Mouse (Mus musculus): ENCODE data around the gene Rad9a. TPM values are rescaled to one million over a fixed set of nuclear protein-coding genes. Genes with fewer than 3 reads are reported as not detected.
A peak's percentile ranks its signal among the peaks of the same experiment; 100 is the strongest.

Rad9a gene
- polyA plus RNA-seq, 1 experiment, result 31.9 TPM

DNA sequence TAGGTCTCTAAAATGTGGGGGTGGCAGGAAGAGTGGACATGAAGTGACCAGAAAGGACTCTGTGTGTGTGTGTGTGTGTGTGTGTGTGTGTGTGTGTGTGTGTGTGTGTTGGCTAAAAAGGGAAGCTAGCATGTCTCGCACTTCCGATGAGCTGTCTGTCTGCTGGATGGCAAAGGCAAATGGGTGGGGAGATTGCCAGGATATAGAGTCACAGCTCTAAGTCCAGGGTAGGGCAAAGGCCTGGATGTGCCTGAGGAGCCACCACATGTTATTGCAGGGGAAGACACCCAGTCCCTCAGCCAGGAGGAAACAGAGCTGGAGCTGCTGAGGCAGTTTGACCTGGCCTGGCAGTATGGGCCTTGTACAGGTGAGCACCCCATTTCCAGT is 30.7 kb upstream of the Rad9a start:
- Histone ChIP-seq H3K27ac (ENCODE audit: insufficient read depth, low read length) (peak overlapping the region; percentile 97), H3K27me3 (ENCODE audit: control insufficient read depth, insufficient read depth, low read length) (no peaks in the 10 kb centered on the region), H3K4me1 (ENCODE audit: control insufficient read depth, insufficient read depth, low read length) (no peaks in the 10 kb centered on the region), H3K4me3 (replicated peaks; ENCODE audit: insufficient read depth, low read depth, low read length) (peak overlapping the region; percentile 90)
- peak in 1 of 2 experiments; percentile 77 for DNase-seq
- 0% methylated on average over 2 of the region's 2 CpGs for WGBS
- TF ChIP-seq POLR2A (IDR thresholded peaks at IDR 0.05; ENCODE audit: borderline replicate concordance, insufficient read depth, low read length) (no peak), CTCF (IDR thresholded peaks at IDR 0.05; ENCODE audit: borderline replicate concordance, insufficient read depth, low read depth, low read length) (no peak)

DNA sequence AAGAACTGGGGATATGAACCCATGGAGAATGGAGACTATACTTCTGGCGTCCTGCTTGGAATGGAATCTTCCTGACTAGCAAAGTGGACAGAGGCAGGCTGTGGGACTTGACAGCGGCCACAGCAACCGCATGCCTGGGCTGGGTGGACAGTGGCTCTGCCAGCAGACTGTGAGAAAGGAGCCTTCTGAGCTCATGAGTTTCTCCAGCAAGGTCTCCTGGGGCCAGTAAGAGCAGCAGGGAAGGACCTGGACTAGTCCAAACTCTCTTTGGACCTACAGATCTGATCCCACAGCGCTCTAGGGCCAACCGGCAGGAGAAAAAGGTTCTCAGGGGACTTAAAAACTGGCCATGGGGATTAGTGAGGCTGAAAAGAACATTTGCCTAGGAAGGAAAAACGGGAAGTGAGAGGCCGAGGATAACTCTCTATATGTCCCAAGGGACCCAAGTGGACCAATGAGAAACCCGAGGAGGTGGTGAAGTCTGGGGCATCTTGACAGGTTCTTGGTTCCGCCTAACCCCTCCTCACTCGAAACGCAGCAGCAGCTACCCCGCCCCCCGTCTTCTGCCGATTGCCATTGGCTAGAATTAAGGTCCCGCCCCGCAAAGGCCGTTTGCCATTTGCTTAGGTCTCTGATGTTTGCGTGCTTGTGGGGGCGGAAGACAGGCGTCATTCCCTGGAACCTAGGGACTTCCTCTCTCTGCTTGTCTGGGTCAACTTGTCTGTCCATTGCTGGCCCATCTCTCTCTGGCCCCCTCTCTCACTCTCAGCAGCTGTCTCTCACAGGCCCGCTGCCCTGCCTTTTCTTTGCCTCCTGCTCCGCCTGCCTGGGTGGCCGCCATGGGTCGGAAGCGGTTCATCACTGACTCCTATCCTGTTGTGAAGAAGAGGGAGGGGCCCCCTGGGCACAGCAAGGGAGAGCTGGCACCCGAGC is 30.1 kb upstream of the Rad9a start, which contains the start of gene Pold4:
Gene Pold4, plus strand, starts transcription at position 647 of the 933 bp plus-strand sequence.
- Histone ChIP-seq H3K27me3 (ENCODE audit: control insufficient read depth, insufficient read depth, low read length) (no peaks in the 10 kb centered on the region), H3K4me3 (replicated peaks; ENCODE audit: insufficient read depth, low read depth, low read length) (peak within 1 kb of the TSS; percentile 90), H3K27ac (ENCODE audit: insufficient read depth, low read length) (peak within 1 kb of the TSS; percentile 97), H3K4me1 (ENCODE audit: control insufficient read depth, insufficient read depth, low read length) (no peaks in the 10 kb centered on the region)
- TF ChIP-seq POLR2A (IDR thresholded peaks at IDR 0.05; ENCODE audit: borderline replicate concordance, insufficient read depth, low read length) (peak; percentile 92; the same call in 1 of the 2 replicates), CTCF (IDR thresholded peaks at IDR 0.05; ENCODE audit: borderline replicate concordance, insufficient read depth, low read depth, low read length) (no peak)
- DNase-seq, result peak; percentile 98 to 99
- WGBS, result 2% methylated on average over 25 of the region's 26 CpGs

DNA sequence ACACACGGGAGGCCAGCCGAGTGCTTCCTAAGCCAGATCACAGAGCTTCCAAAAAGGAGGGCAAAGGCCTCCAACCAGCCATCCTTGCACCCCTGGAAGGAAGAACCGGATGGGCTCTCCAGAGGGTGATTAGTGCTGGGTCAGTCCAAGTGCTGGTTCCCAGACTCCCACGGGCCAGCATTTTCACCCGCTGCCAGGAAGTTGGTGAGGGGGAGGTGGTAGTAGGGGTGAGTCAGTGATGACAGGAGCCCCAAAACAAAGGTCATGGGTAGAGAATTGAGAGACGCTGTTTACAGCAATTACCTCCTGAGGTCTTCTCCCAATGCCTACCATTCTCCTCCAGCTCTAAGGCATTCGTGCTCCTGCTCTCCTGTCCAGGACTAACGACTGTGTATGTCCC is 29.0 kb upstream of the Rad9a start:
- no peak overlapping the region for H3K27ac ChIP-seq (ENCODE audit: insufficient read depth, low read length)
- TF ChIP-seq CTCF (IDR thresholded peaks at IDR 0.05; ENCODE audit: borderline replicate concordance, insufficient read depth, low read depth, low read length) (no peak), POLR2A (IDR thresholded peaks at IDR 0.05; ENCODE audit: borderline replicate concordance, insufficient read depth, low read length) (no peak)
- DNase-seq, result no peak
- no peaks in the 10 kb centered on the region for H3K27me3 ChIP-seq (ENCODE audit: control insufficient read depth, insufficient read depth, low read length)
- no peak overlapping the region for H3K4me3 ChIP-seq (replicated peaks; ENCODE audit: insufficient read depth, low read depth, low read length)
- H3K4me1 ChIP-seq (ENCODE audit: control insufficient read depth, insufficient read depth, low read length), result no peaks in the 10 kb centered on the region
- WGBS, result 69% methylated on average over 8 of the region's 8 CpGs

- DNase-seq, result no peak
- 55% methylated on average over 9 of the region's 9 CpGs for WGBS
- no peak for TF ChIP-seq CTCF (IDR thresholded peaks at IDR 0.05; ENCODE audit: borderline replicate concordance, insufficient read depth, low read depth, low read length)
- no peak for TF ChIP-seq POLR2A (IDR thresholded peaks at IDR 0.05; ENCODE audit: borderline replicate concordance, insufficient read depth, low read length)
Observed at GRCm38 (mm10) chr19:4229451-4230076, 28.1 kb upstream of the Rad9a start.

DNA sequence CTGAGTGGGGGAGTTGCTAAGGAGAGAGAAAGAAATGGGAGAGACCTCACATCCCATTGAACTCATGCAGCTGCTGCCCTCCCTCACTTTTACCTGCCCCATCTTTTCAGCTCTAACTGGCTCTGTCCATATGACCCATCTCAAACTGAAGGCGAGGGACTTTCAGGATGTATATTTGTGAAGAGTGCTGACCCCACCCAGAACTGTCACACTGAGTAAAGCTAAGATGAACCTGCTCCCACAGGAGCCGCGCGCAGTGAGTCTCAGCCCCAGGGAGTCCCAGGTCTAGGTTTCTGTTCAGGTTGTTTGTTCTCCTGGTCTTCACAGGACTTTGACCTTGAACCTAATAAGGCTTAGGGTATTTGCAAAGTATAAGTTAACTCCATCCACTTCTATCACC is 27.4 kb upstream of the Rad9a start:
- TF ChIP-seq POLR2A (IDR thresholded peaks at IDR 0.05; ENCODE audit: borderline replicate concordance, insufficient read depth, low read length), result no peak
- no peak for TF ChIP-seq CTCF (IDR thresholded peaks at IDR 0.05; ENCODE audit: borderline replicate concordance, insufficient read depth, low read depth, low read length)
- Histone ChIP-seq H3K27me3 (ENCODE audit: control insufficient read depth, insufficient read depth, low read length) (no peaks in the 10 kb centered on the region), H3K4me1 (ENCODE audit: control insufficient read depth, insufficient read depth, low read length) (no peaks in the 10 kb centered on the region), H3K27ac (ENCODE audit: insufficient read depth, low read length) (no peak overlapping the region), H3K4me3 (replicated peaks; ENCODE audit: insufficient read depth, low read depth, low read length) (no peak overlapping the region)
- WGBS, result 86% methylated on average over 4 of the region's 4 CpGs
- no peak for DNase-seq

More at GRCm38 (mm10) chr19:4229451-4230076, 28.1 kb upstream of the Rad9a start:
- H3K4me1 ChIP-seq (ENCODE audit: control insufficient read depth, insufficient read depth, low read length), result no peaks in the 10 kb centered on the region
- no peak overlapping the region for H3K27ac ChIP-seq (ENCODE audit: insufficient read depth, low read length)
- H3K27me3 ChIP-seq (ENCODE audit: control insufficient read depth, insufficient read depth, low read length), result no peaks in the 10 kb centered on the region
- no peak overlapping the region for H3K4me3 ChIP-seq (replicated peaks; ENCODE audit: insufficient read depth, low read depth, low read length)

GRCm38 (mm10) chr19:4227894-4228678 is 26.6 kb upstream of the Rad9a start:
- Histone ChIP-seq H3K27ac (ENCODE audit: insufficient read depth, low read length) (no peak overlapping the region), H3K4me3 (replicated peaks; ENCODE audit: insufficient read depth, low read depth, low read length) (no peak overlapping the region), H3K27me3 (ENCODE audit: control insufficient read depth, insufficient read depth, low read length) (no peaks in the 10 kb centered on the region), H3K4me1 (ENCODE audit: control insufficient read depth, insufficient read depth, low read length) (no peaks in the 10 kb centered on the region)
- DNase-seq, result peak; percentile 72 to 79
- TF ChIP-seq CTCF (IDR thresholded peaks at IDR 0.05; ENCODE audit: borderline replicate concordance, insufficient read depth, low read depth, low read length) (peak; percentile 92), POLR2A (IDR thresholded peaks at IDR 0.05; ENCODE audit: borderline replicate concordance, insufficient read depth, low read length) (no peak)
- 20% methylated on average over 8 of the region's 8 CpGs for WGBS

DNA sequence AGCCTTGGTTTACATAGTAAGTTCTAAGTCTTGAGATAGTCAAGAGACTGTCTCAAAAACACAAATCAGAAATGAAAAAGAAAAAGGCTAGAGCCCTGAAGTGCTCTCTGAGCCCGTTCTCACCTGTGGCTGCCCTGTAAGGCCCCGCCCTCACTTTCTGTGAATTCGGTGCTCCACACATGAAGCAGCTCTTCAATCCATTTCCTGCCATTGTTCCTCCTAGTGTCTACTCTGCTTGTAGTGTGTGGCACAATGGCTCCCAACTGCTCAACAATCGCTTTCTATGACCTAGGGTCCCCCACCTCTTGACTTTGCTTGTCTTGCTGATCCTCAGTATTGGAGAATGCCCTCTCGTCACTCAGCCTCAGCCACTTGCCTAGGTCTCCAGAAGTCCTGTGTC is 26.0 kb upstream of the Rad9a start:
- no peak overlapping the region for H3K4me3 ChIP-seq (replicated peaks; ENCODE audit: insufficient read depth, low read depth, low read length)
- 83% methylated on average over 5 of the region's 5 CpGs for WGBS
- no peak overlapping the region for H3K27ac ChIP-seq (ENCODE audit: insufficient read depth, low read length)
- no peak for DNase-seq
- TF ChIP-seq CTCF (IDR thresholded peaks at IDR 0.05; ENCODE audit: borderline replicate concordance, insufficient read depth, low read depth, low read length) (no peak), POLR2A (IDR thresholded peaks at IDR 0.05; ENCODE audit: borderline replicate concordance, insufficient read depth, low read length) (no peak)
- H3K27me3 ChIP-seq (ENCODE audit: control insufficient read depth, insufficient read depth, low read length), result no peaks in the 10 kb centered on the region
- no peaks in the 10 kb centered on the region for H3K4me1 ChIP-seq (ENCODE audit: control insufficient read depth, insufficient read depth, low read length)

Data from cerebellum, adult 2 months (tissue).